In the genomic region with DNA sequence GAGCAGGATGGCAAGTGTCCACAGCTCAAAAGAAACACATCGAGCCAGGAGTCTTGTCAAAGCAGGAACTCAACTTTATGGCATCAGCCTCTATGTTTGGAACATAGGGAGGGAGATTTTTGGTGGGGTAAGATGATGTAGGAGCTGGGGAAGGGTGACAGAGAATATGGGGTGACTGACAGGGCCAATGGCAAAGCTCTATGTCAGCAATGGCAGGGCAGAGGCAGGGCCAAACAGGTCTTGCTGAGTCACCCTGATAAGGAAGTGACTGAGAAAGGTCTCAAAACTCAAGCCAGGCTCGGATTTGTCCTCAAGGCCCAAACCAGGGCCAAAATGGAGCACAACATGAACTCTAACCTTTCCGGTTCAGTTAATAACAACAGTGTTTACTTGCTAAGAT, we compare ENCODE assay signal across 19 mouse cellular contexts.
DNase-seq lines count a peak whose midpoint lies in the region; ATAC-seq and TF ChIP-seq lines count a peak whose summit lies in the region.
"Had no signal": no experiment of that assay in that cellular context is flagged by ENCODE, and none has a peak within 500 bp of the region (broad histone marks: within the 10 kb centered on the region; RNA-seq: fewer than 3 reads in every experiment).

No protein-coding gene starts in this region.

- H3K4me3 ChIP-seq in heart, adult 2 months = no peak overlapping the region
- no peak overlapping the region for H3K4me3 ChIP-seq in heart, embryonic 11.5 days (ENCODE audit: low read depth, low read length)
- no peak overlapping the region for H3K4me3 ChIP-seq in ES-E14 (ENCODE audit: insufficient read depth in 1 of 2, low read depth in 1 of 2, low read length in 2 of 2, poor library complexity in 1 of 2, severe bottlenecking in 1 of 2)
- no peak overlapping the region for H3K4me3 ChIP-seq in bone marrow macrophage, adult 2 months (ENCODE audit: insufficient read depth, low read length)
- H3K4me3 ChIP-seq in gastrocnemius, adult 2 months = no peak overlapping the region
- H3K4me3 ChIP-seq: erythroblast, embryonic 14.5 days; forebrain, embryonic 10.5 days; heart, embryonic 13.5 days; intestine, embryonic 15.5 days had no signal

- in situ Hi-C loops in ES-E14 (cut with MboI; ENCODE audit: low sequenced_read_pairs in 2 of 2, unreplicated experiment in 2 of 2) = no loop called here

- no peak overlapping the region for H3K4me2 ChIP-seq in heart, embryonic 11.5 days
- H3K4me2 ChIP-seq: heart, embryonic 13.5 days; hindbrain, embryonic 14.5 days; intestine, embryonic 15.5 days had no signal

- no peak for TF ChIP-seq CTCF in heart, adult 2 months (IDR thresholded peaks at IDR 0.05)
- no peak for TF ChIP-seq CTCF in bone marrow macrophage, adult 2 months (IDR thresholded peaks at IDR 0.05; ENCODE audit: low read depth, low read length)
- no peak for TF ChIP-seq CTCF in gastrocnemius, adult 2 months (IDR thresholded peaks at IDR 0.05)

- intact Hi-C loops in heart, adult 2 months (cut with DNase I) = no loop called here
- intact Hi-C loops in gastrocnemius, adult 2 months (cut with DNase I) = no loop called here

- H3K79me2 ChIP-seq in heart, adult 2 months (replicated peaks; ENCODE audit: control insufficient read depth, insufficient read depth, low read length) = no peaks in the 10 kb centered on the region

- H3K27ac ChIP-seq in heart, adult 2 months = peak overlapping the region; percentile 36
- no peak overlapping the region for H3K27ac ChIP-seq in heart, embryonic 11.5 days (ENCODE audit: low read depth, low read length)
- no peak overlapping the region for H3K27ac ChIP-seq in ES-E14 (ENCODE audit: insufficient read depth, low read depth, low read length, poor library complexity, severe bottlenecking)
- H3K27ac ChIP-seq in bone marrow macrophage, adult 2 months (ENCODE audit: insufficient read depth, low read depth, low read length) = peak overlapping the region; percentile 80
- H3K27ac ChIP-seq in gastrocnemius, adult 2 months = no peak overlapping the region
- H3K27ac ChIP-seq: forebrain, embryonic 10.5 days; heart, embryonic 13.5 days; hindbrain, embryonic 14.5 days; intestine, embryonic 15.5 days had no signal

- H3K9ac ChIP-seq in heart, adult 2 months (ENCODE audit: low read depth, low read length) = no peak overlapping the region
- H3K9ac ChIP-seq in heart, embryonic 11.5 days (ENCODE audit: low read depth, low read length) = no peak overlapping the region
- no peak overlapping the region for H3K9ac ChIP-seq in ES-E14 (ENCODE audit: insufficient read depth, low read depth, low read length, poor library complexity, severe bottlenecking)
- H3K9ac ChIP-seq: heart, embryonic 13.5 days; hindbrain, embryonic 14.5 days; intestine, embryonic 15.5 days had no signal

- H3K27me3 ChIP-seq in heart, adult 2 months (ENCODE audit: control insufficient read depth, insufficient read depth, low read length) = no peaks in the 10 kb centered on the region
- no peaks in the 10 kb centered on the region for H3K27me3 ChIP-seq in heart, embryonic 11.5 days (ENCODE audit: control insufficient read depth, insufficient read depth, low read length)
- H3K27me3 ChIP-seq: heart, embryonic 13.5 days; intestine, embryonic 15.5 days had no signal

- peaks cover 6% of the 10 kb centered on the region for H3K36me3 ChIP-seq in heart, adult 2 months (ENCODE audit: control insufficient read depth, insufficient read depth, low read length)
- no peaks in the 10 kb centered on the region for H3K36me3 ChIP-seq in heart, embryonic 11.5 days (ENCODE audit: control insufficient read depth, insufficient read depth, low read length)
- H3K36me3 ChIP-seq in ES-E14 (ENCODE audit: control insufficient read depth, insufficient read depth, low read length, poor library complexity, severe bottlenecking) = no peaks in the 10 kb centered on the region
- H3K36me3 ChIP-seq: forebrain, embryonic 10.5 days; intestine, embryonic 15.5 days had no signal

- TF ChIP-seq EP300 in heart, adult 2 months (IDR thresholded peaks at IDR 0.05; ENCODE audit: insufficient read depth, low read depth, low read length) = 0 out of 2 replicates have a peak, but pooled peaks have one; percentile 11

- no peaks in the 10 kb centered on the region for H3K9me3 ChIP-seq in heart, embryonic 11.5 days (replicated peaks; ENCODE audit: control insufficient read depth, low read length)
- H3K9me3 ChIP-seq in ES-E14 (ENCODE audit: control insufficient read depth, insufficient read depth, low read depth, low read length) = no peaks in the 10 kb centered on the region
- H3K9me3 ChIP-seq: forebrain, embryonic 10.5 days; heart, embryonic 13.5 days; intestine, embryonic 15.5 days had no signal

- no peaks in the 10 kb centered on the region; the same call in 1 of the 2 replicates for H3K4me1 ChIP-seq in heart, adult 2 months (ENCODE audit: control insufficient read depth, insufficient read depth, low read length)
- H3K4me1 ChIP-seq in heart, embryonic 11.5 days (ENCODE audit: control insufficient read depth, insufficient read depth, low read length) = no peaks in the 10 kb centered on the region
- no peaks in the 10 kb centered on the region; a peak in 1 of 4 replicates for H3K4me1 ChIP-seq in ES-E14 (ENCODE audit: control insufficient read depth in 2 of 2, insufficient read depth in 2 of 2, low read length in 2 of 2, poor library complexity in 1 of 2)
- peaks cover 9% of the 10 kb centered on the region for H3K4me1 ChIP-seq in bone marrow macrophage, adult 2 months (ENCODE audit: control insufficient read depth, insufficient read depth, low read length)
- H3K4me1 ChIP-seq: intestine, embryonic 15.5 days had no signal

- WGBS in heart, adult 2 months = 53% methylated on average over 3 of the region's 3 CpGs
- WGBS in heart, embryonic 11.5 days (ENCODE audit: insufficient replicate concordance) = 72% methylated on average over 3 of the region's 3 CpGs

- no peak for TF ChIP-seq POLR2A in heart, adult 2 months (IDR thresholded peaks at IDR 0.05; ENCODE audit: insufficient read depth, low read depth, low read length)
- no peak for TF ChIP-seq POLR2A in bone marrow macrophage, adult 2 months (IDR thresholded peaks at IDR 0.05; ENCODE audit: borderline replicate concordance, low read depth, low read length)

- peak in 1 of 2 experiments; percentile 32 for DNase-seq in heart, adult 2 months
- DNase-seq in 3T3-L1 (ENCODE audit: low read depth, low spot score) (peak; percentile 69), ES-E14 (ENCODE audit: low read depth, low spot score) (no peak)
- no peak for DNase-seq in right cerebral cortex, adult 18-20 months
- DNase-seq in gastrocnemius, adult 2 months = no peak
- DNase-seq: adrenal gland, postnatal 14 days; cerebellum, adult 18-20 months; cerebellum, adult 9-11 months; cerebellum, postnatal 36 days; gastrocnemius, postnatal 14 days; kidney, adult 18-20 months had no signal

- no peak for ATAC-seq in heart, embryonic 11.5 days (replicated peaks; ENCODE audit: insufficient number of reproducible peaks, low FRiP score, low TSS enrichment)
- ATAC-seq: forebrain, embryonic 14.5 days; intestine, embryonic 15.5 days had no signal

TF ChIP-seq in ES-E14, 5 proteins besides CTCF, POLR2A, EP300 and RAD21:
- no peak for TF ChIP-seq HCFC1 (IDR thresholded peaks at IDR 0.05; ENCODE audit: borderline replicate concordance, insufficient read depth, low read length)
- TF ChIP-seq MAFK (IDR thresholded peaks at IDR 0.05; ENCODE audit: insufficient read depth, low read depth, low read length) = peak; percentile 38; the same call in 1 of the 2 replicates
TF ChIP-seq in ES-E14: peak in this region for 1.

Comparison
In these comparisons a context has a peak if more than half of its experiments do, and no peak if none do; other contexts are left out.
1. H3K27ac ChIP-seq: peak in heart, adult 2 months (single experiment) and bone marrow macrophage, adult 2 months (single experiment); none in heart, embryonic 11.5 days (single experiment), ES-E14 (single experiment) and gastrocnemius, adult 2 months (single experiment).